Mouse (Mus musculus): ENCODE data around the gene Suclg2.

Suclg2 gene

DNA sequence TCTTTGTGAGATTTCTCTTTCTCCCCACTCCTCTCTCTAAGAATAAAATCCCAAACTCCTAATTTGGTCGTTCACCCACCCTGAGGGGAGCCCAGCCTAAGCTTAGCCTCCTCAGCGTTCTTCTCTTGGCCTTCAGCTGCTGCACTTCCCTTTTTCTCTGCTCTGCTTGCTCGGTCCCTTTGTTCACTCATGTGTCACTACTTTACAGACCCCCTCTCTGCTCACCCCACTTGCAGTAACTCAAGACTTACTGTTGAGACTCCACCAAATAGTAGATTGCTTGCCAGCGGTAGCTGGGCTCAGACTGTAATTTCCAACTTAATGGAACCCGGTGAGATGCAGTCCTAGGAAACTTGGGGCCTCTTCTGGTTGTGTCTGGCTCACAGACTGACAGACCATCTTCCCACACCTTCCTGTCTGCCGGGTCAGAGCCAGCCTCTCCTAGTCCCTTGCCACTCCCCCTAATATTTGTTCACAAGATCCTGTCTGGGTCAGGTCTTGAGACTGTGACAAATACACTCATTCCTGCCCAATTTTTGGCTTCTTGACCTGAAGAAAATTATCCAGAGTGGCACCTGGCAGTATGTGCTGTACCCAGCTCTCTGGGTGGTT is 166.2 kb downstream of the Suclg2 start:
- DNase-seq = peak in 1 of 2 experiments; percentile 7

DNA sequence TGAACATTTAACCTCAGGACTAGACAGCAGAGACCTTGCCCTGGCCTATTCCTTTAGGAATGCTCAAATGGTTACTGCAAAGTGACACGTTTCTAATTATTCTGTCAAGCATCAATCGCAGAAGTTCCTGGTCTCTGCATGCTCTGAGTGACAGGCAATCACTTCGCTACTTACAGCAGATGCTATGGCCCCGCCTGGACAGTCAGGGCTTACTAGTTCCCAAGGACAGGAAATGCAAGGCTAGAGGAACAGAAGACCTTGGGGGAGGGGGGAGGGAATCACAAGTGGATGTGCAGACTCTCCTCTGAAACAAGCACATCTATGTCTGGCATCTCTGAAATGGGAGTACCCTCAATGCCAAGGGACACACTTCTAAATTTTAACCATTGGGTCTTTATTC is 167.6 kb downstream of the Suclg2 start:
- no peak for DNase-seq

DNA sequence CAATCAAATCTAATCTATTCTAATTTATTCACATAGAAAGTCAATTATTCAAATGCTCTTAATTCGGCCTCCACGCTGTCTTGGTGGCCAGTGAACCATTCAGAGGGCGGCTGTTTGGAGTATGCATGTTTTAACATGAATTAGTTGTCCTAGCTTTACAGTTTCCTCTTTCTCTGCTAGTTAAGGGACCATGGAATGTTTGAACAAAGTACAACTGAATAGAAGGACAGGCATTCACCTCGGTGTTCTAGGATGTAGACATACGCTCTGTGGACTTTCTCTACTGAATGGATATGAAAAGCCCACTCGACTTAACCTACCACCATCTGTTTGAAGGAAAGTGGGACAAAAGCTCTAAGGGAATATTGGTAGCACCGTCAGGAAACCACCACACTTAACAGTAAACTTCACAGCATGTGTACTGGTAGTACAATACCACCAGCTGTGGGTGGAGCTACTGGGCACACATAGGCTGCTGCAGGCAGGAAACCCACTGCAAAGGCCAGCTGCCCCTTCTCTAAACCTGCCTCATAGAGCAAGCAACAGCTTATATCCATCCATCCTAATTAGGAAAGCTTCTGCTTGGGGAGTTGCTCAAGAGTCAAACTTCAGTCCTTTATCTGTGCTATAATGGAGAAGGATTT is 172.3 kb downstream of the Suclg2 start:
- DNase-seq = no peak

DNA sequence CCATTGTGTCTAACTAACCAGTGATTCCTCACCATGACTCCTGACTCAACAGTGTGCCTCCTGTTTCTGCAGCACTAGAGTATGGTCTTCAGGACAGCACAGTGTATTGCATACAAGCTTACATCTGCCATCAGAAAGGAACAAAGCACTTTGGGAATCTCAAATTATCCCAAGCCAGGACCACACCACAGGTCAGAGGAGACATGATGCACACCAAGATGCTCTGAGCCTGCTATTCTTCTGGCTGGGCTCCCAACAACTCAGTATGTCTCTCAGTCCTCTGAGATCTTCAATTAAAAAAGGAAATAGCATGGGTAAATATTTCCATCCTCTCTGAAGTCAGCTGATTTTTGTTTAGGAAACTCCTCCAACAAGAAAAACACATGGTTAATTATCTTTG is 172.9 kb downstream of the Suclg2 start:
- no peak for DNase-seq

DNA sequence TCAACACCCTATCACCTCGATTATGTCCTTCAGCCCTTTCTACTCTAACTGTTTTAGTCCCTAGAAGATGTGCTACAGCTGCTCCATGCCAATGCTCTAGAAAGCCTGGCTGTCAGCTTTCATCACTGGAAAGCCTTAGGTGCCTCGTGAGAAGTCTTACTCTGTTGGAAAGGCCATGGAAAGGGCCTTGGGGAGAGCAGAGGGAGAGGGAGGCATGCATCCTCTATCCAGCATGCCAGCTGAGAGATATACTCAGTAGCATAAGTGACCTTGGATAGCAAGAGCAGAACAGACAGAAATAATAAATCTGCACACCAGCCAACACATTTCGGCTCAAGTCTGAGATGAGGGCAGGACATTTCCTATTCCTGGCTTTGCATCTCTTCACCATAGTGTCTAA is 173.3 kb downstream of the Suclg2 start:
- DNase-seq = no peak

DNA sequence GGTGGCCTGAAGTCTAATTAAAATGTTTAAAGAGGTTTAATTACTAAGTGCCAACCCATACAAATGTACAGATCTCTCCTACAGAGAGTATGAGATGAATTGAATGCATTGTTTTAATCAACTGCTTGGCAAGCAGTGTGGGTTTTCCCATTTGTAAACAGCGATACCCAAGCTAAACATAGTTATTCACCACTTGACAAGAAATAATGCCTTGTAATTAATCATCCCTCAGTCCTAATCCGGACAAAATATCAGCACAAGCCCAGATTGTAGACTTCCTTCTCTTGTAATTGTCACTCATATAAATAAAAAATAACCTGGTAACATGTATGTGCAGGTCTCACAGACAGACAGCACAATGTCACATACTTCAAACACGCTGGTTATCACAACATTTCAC is 183.4 kb downstream of the Suclg2 start:
- DNase-seq = no peak

DNA sequence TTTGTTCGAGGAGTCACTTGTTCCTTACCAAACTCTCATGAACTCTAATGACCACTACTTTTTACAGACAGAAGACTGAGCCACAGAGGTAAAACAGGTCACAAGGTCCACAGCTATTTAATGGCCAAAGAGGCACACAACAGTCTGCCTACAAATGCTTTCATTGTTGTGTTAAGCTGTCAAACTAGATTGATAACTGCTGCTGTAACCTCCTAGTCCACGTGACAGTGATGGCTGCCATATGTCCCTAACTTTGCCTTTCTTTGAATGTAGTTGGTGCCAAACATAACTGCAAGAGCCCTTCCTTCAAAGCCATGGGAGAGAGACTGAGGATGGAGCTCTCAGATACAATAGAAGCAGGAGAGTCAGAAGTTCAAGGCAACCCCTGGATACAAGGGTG is 198.8 kb downstream of the Suclg2 start:
- no peak for DNase-seq

DNA sequence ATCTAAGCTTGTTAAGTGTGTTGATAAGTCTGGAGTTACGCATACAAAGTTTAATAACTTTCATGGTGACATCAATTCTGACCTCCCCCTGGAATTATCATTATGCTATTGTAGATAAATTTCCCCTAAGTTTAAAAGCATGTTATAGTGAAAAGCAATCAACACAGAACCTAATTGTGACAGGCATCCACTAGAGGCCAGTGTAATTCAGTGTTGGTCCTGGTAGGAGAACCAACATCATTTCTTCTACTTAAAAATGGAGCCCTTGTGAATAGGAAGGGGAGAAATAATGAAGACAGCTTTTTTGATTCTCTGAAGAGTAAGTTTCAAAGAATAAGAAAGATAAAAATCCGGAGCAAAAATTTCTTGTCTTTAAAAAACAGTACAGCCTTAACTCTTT is 200.2 kb downstream of the Suclg2 start:
- DNase-seq = no peak

DNA sequence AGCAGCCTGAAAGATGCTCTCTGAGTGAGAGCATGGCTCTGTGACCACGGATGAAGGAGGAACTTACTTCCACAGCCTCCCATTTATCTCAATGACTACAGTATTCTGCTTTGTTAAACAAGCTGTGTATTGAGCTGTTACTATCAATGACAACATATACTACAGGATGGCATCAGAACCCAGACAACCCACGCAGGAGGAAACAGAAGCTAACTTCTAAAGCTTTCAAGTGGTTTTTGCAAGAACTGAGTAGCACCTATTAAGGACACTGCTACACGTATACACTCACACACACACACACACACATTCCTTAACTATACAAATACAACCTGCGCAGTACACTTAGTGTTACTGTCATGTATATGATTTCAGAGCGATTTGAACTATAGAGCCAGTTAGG is 202.9 kb downstream of the Suclg2 start:
- no peak for DNase-seq

DNA sequence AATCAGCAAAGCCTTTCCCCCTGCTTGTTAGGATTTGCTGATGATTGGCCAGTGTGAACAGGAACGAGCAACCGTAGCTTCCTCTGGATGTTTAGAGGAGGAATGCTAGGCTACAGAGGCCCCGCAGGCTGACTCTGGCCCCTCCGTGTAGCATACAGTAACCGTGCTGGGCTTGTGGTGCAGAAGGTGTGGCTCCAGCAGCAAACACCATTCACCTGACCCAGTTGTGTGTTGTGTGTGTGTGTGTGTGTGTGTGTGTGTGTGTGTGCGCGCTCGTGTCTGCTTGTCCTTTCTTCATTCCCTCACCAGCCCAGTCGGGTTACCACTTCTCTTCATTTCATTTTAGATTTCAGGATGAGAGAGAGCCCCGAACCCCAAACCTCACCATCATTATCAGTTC is 203.9 kb downstream of the Suclg2 start:
- DNase-seq = no peak

DNA sequence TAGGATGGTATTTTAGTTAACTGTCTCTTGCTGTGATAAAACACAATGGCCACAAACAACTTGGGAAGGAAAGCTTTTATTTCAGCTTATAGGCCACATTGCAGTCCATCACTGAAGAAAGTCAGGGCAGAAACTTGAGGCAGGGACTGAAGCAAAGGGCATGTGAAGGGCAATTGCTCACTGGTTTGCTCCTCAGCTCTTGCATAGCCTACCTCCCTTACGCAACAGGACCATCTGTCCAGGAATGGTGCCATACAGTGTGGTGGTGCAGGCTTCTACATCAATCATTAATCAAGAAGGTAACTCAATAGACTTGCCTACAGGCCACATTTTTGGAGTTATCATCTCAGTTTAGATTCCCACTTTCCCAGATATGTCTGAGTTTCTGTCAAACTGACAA is 206.9 kb downstream of the Suclg2 start:
- no peak for DNase-seq

DNA sequence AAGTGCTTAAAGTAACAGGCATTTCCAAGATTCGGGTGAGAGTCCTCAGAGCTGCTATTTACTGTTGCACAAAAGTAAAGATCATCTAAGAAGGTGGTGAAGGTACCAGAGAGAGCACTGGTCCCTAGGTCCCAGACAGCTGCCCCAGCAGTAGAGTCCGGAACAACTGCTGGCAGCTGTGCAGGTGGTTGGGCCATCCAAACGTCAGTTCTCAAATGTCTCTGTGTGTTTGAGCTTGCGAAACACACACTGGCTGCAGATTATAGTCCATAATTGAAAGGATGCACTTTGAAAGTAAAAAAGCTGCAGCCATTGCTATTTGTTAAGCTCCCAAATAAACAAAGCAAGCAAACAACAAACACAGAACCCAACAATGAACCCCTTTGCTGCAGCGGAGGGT is 217.8 kb downstream of the Suclg2 start:
- no peak for DNase-seq

DNA sequence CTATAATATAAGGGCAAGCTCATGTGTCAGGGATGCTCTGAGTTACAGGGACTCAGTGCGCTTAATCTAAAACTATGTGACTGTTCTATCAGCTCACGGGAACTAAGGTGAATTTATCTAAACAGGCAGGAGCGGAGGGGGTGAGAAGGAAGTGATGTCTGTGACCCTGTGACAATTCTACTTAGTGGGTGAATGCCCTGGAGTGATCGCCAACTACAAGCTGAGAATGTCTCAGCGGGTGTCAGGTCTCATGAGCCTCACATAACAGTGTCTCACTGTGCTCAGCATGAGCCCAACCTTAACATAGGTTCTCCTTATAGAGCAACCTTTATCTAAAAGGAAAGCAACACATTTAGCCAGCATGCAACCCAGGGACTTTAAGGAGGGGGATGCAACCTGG is 219.0 kb downstream of the Suclg2 start:
- DNase-seq = no peak

DNA sequence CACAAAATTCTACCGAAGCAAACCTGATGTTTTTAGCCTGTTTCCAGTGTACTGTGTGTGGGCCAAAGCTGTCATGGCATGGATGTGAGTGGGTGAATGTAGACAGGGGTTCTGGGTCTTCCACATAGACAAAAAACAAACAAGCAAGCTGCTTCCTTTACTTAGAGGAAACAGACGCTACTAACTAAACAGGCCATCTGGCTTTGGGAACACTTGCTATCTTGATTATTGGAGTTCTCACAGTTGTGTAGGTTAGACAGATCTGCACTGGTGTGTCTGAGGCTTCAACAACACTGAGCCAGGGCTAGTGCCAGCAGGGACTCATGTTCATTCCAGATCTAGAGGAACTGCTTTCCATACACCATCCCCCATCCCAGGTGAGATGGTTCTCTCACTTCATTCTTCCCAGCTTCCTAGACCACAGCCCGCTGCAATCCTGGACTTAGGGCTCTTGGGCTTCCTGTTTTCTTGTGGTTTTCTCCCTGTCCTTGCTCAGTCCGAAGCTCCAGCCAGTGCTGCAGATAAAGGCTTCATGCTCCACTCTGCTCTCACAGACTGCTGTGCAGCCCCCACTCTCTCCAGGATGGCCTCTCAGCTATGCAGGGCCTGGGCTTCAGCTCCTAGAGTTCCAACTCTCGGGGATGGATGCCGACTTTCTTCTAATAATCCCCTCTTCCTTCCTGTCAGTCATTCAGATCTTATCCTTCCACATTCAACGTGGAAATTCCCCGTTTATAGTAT is 226.2 kb downstream of the Suclg2 start:
- DNase-seq = no peak

DNA sequence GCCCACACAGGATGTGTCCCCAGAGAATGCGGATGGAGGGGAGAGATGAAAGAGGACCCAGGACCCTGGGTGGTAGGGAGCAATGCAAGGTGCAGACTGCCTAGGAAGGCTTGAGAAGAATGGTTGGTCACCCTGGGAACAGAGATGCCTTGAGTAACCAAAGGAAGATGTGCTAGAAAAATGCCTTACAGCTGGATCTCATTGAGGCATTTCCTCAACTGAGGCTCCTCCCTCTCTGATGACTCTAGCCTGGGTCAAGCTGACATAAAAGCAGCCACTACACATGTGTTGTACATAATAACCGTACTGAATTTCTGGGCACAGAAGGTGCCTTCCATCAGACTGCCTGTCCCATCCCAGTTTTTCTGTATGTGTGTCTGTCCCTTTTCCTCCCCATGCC is 227.6 kb downstream of the Suclg2 start:
- no peak for DNase-seq

DNA sequence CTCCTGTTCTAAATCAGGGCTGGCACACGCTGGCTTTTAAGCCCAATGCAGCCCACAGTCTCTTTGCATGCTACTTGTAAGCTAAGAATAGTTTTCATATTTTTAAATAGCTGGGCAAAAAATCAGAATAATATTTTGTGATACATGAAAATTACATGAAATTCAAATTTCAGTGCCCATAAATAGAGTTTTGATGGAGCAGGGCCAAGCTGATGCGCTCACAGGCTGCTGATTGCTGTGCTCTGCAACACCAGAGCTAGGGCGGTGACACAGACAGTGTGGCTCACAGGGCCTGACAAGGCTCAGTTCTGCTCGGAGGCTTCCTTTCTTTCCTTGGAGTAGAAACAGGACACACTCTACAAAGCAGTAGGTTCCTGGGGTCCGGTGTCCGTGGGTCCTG is 232.8 kb downstream of the Suclg2 start:
- no peak for DNase-seq

DNA sequence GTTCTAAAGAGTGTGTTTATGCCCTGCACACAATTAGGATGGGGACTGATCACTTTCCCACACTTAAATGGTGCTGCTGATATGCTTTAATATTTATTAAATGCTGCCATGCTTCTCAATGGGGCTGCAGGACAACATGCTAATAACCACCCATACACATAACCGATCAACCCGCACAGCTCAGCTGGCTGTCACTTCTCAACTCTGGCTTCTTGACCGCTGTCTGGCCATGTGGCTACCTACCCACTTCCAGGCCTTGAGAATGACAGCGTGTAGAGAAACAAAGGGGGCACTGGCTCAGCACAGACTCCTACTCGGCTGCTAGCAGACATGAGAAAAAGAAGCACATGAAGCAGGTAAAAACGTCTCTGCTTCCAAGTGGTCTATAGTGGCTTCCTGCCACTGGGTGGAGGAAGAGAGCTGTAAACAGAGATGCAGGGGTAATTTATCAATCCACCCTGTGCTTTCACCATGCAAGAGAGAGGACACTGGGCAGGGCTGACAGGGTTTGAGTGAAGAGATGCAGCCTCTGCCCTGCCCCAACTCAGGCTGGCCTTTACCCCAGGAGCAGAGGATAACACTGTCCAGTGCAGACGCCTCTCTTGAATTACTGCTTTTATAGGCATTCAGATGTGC is 234.3 kb downstream of the Suclg2 start:
- peak in 1 of 2 experiments; percentile 7 for DNase-seq

DNA sequence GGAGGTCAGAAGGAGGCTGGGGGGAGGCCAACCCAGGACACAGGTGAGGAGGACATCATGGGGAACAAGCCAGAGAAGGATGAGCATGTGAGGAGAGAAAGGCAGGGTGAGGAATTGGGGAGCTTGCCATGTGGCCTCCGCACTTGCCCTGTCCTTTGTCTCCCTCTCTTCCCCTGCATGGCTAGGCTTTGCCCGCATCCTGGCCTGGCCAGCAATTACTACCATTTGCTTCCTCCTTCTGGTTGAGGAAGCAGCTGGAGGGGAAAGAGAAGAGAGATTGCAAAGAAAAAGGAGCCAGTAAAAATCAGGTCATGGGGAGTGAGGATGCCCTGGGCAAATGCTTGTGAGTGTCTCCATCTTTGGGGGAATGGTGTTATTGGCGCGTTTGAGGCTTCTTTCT is 234.9 kb downstream of the Suclg2 start:
- no peak for DNase-seq

DNA sequence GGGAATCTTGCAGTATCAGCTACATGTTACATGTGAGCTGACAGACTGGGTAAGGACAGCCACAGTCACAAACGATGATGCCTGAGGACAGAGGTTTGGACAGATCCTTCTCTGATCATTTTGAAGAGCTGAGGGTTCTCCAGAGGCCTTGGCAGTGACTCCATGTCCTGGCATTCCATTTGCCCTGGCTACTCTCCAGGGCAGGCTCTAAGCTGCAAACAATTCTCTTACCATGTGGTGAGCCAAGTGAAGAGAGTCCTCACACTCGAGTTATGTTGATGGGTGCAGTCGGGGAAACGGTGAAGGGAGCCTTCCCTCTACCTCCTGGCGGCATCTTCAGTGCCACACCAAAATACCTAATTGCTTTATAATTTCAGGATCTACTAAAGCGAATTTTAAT is 235.5 kb downstream of the Suclg2 start:
- DNase-seq = no peak

DNA sequence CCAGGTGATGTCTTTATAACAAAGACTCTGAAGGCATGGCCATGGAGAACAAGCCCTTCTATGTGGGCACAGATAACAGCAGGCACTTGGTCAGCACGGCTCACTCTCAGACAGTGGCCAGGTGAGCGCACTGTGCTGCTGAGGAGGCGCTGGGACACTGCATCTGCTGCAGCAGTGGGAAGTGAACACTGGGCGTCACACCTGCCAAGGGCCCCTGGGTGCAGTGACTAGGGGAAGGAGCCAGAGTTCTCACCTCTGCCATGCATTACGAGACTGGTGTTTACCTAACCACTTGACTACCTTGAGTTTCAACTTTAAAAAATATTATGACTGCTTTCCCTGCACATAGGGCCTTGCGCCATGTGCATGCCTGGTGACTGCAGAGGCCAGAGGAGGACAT is 238.8 kb downstream of the Suclg2 start:
- DNase-seq = no peak

DNA sequence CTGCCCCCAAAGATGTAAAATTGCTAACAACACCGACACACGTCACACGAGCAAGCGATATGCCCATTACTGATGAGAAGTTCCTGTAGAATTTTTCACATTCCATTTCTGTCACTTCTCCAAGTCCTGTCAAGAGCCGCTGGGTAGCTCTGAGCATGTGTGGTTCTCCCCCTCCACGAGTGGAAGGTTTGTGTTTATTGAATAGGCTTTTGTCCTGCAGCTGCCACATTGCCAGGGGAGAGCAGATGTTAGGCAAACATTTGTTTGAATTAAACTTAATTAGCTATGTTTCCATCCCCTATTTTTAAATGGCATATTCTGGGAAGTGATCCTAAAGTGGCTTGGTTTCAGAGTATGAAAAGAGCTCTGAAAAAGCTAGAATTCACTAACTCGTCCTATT is 249.1 kb downstream of the Suclg2 start:
- no peak for DNase-seq

DNA sequence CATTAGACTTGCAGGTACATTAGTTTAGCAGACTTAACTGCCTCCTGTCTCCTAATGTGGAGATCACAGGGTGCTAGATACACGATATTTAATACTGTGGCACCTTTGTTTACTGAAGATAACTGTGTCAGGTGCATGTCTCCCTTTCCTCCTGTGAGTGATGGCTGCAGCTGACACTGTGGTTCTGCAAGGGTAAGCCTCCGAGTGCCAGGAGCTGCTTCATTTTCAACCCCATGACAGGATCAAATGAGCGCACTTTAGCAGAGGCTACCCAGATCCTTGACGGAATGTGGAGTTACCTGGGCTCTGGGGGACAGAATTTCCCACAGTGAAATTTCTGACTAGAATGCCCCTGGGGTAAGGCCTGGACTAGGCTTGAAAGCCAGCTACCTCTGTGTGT is 253.3 kb downstream of the Suclg2 start:
- DNase-seq = no peak

DNA sequence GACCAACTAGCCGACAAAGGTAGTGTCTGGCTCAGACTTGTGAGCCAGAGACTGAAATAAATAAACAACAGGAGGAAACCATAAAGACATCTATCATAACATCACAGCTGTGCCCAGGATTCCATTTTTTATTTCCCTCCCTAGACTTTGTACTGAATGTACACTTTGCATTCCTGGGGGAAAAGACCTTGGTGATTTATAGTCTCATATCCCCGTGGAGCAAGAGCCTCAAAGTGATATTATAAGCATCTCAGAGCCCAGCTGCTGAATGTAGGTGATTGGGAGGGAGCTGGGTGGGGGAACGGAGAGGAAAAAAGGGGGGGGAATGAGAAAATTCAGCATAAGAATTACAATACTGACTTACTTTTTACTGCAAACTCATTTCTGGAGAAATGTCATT is 259.2 kb downstream of the Suclg2 start:
- no peak for DNase-seq

DNA sequence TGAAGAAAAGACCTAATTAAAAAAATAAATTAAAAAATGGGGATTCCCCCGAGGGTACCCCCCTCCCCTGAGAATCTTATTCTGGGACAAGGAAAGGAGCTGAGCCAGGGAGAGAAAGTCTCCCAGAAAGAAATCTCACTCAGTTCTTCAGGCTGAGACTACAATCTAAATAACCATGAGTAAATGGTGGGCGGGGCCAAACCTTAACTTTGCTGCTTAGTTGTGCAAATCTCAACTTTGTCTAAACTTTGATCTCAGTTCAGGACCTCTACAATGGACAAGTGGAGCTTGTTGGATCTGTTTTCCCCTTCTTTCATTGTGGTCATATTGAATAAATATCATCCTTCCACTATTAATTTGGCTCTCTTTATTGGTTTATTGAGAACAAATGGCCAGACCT is 272.4 kb downstream of the Suclg2 start:
- DNase-seq = no peak

All from spleen, adult 18-20 months (tissue).